Mouse (Mus musculus) ovary, postnatal 14 days (tissue): Measurements from ENCODE around the gene Xpr1.
"Not testable (repeated sequence)": the region's sequence is repeated elsewhere in the genome, so short reads cannot be mapped to it uniquely, and the experiment has no call there.

Source experiments
- DNase-seq: peaks from one replicate; pipeline ENCODE4 v3.0.0; 2022; ENCODE audit warnings: low spot score

Gene Xpr1

GRCm38 (mm10) chr1:155335963-155336362, 81.3 kb downstream of the Xpr1 start:
- DNase-seq, result no peak

GRCm38 (mm10) chr1:155322183-155322582, 95.0 kb downstream of the Xpr1 start:
- DNase-seq, result no peak

- DNase-seq, result no peak
These were observed 97.0 kb downstream of the Xpr1 start for GRCm38 (mm10) chr1:155320091-155320833.

GRCm38 (mm10) chr1:155319513-155319912, 97.7 kb downstream of the Xpr1 start:
- no peak for DNase-seq

- no peak for DNase-seq
These were observed 105.5 kb downstream of the Xpr1 start for GRCm38 (mm10) chr1:155311672-155312071.

- DNase-seq, result no peak
These were observed 110.3 kb downstream of the Xpr1 start for GRCm38 (mm10) chr1:155306879-155307278.

GRCm38 (mm10) chr1:155303402-155303801, 113.8 kb downstream of the Xpr1 start:
- DNase-seq, result no peak

GRCm38 (mm10) chr1:155297615-155298014, 119.6 kb downstream of the Xpr1 start:
- DNase-seq, result no peak

- no peak for DNase-seq
These were observed 120.0 kb downstream of the Xpr1 start for GRCm38 (mm10) chr1:155297203-155297602.

- DNase-seq, result peak; percentile 60
These were observed 123.8 kb downstream of the Xpr1 start for GRCm38 (mm10) chr1:155293446-155293845.

GRCm38 (mm10) chr1:155289411-155289810, 127.8 kb downstream of the Xpr1 start:
- DNase-seq, result no peak

GRCm38 (mm10) chr1:155288033-155288432, 129.2 kb downstream of the Xpr1 start:
- no peak for DNase-seq

- no peak for DNase-seq
These were observed 133.4 kb downstream of the Xpr1 start for GRCm38 (mm10) chr1:155283808-155284207.

- DNase-seq, result peak; percentile 77
These were observed 136.0 kb downstream of the Xpr1 start for GRCm38 (mm10) chr1:155281003-155281793.

GRCm38 (mm10) chr1:155280306-155280705, 136.9 kb downstream of the Xpr1 start:
- DNase-seq, result no peak

- no peak for DNase-seq
These were observed 140.7 kb downstream of the Xpr1 start for GRCm38 (mm10) chr1:155276381-155277033.

- DNase-seq, result no peak
These were observed 141.4 kb downstream of the Xpr1 start for GRCm38 (mm10) chr1:155275793-155276192.

GRCm38 (mm10) chr1:155274976-155275375, 142.2 kb downstream of the Xpr1 start:
- no peak for DNase-seq

GRCm38 (mm10) chr1:155272953-155273352, 144.3 kb downstream of the Xpr1 start:
- DNase-seq, result no peak

GRCm38 (mm10) chr1:155262496-155262895, 154.7 kb downstream of the Xpr1 start:
- DNase-seq, result not testable (repeated sequence)

GRCm38 (mm10) chr1:155254309-155254708, 162.9 kb downstream of the Xpr1 start:
- DNase-seq, result no peak

GRCm38 (mm10) chr1:155253126-155253525, 164.1 kb downstream of the Xpr1 start:
- DNase-seq, result no peak

- DNase-seq, result no peak
These were observed 164.5 kb downstream of the Xpr1 start for GRCm38 (mm10) chr1:155252631-155253121.
